Mouse (Mus musculus) spleen, postnatal 0 days (tissue): ENCODE measurements around the gene Tm9sf1. TPM values are rescaled to one million over a fixed set of nuclear protein-coding genes. Genes with fewer than 3 reads are reported as not detected.

Source experiments
- polyA plus RNA-seq: library from polyadenylated mRNA; unstranded; fragments of >200 nt; fragmentation: Nextera tagmentation; extraction: Ambion mirVana; gene quantifications from 2 replicates; pipeline ENCODE4 v1.2.1, GENCODE M21; 2015

Gene Tm9sf1
- polyA plus RNA-seq: 56.5 and 57.4 TPM in 2 replicates

DNA sequence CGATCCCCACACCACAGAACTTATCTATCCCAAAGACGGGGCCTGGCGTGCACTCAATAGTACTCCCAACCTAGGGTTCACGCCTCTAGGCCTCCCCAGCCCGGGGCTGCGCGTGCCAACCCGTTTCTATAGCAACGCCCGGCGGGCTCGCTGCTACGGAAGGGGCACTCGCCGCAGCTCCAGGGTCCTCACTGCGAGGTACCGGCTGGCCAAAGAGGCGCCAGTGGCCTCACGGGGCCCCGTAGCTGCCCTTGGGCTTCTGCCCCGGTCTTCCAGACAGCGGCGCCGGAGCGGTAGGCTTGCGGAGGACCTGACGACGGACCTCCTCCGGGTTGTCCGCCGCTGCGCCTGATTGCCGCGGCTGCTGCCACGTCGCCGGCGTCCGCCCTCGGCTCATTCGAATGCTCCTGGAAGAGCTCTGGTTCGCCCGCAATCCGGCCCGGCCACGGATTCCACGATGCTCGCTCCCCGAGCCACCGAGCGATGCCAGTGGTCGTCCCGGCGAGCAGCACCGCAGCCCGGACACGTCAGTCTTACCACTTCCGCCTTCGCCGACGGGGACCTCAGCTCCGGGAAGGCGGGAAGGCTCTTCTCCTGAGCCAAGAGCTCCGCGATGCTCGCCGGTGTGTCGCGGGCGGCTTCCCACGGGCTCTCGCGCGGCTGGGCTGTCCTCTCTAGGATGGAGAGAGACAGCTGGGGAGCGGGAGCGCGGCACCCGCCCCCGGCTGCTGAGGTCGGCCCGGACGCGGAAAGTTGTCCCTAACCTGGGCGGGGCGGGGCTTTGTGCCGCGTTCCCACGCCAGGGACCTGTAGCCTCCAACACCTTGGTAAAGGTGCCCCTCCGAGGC is at the start of gene Tm9sf1:
TSS of gene Tm9sf1 (minus strand) at position 747 of the 848 bp plus-strand sequence.

DNA sequence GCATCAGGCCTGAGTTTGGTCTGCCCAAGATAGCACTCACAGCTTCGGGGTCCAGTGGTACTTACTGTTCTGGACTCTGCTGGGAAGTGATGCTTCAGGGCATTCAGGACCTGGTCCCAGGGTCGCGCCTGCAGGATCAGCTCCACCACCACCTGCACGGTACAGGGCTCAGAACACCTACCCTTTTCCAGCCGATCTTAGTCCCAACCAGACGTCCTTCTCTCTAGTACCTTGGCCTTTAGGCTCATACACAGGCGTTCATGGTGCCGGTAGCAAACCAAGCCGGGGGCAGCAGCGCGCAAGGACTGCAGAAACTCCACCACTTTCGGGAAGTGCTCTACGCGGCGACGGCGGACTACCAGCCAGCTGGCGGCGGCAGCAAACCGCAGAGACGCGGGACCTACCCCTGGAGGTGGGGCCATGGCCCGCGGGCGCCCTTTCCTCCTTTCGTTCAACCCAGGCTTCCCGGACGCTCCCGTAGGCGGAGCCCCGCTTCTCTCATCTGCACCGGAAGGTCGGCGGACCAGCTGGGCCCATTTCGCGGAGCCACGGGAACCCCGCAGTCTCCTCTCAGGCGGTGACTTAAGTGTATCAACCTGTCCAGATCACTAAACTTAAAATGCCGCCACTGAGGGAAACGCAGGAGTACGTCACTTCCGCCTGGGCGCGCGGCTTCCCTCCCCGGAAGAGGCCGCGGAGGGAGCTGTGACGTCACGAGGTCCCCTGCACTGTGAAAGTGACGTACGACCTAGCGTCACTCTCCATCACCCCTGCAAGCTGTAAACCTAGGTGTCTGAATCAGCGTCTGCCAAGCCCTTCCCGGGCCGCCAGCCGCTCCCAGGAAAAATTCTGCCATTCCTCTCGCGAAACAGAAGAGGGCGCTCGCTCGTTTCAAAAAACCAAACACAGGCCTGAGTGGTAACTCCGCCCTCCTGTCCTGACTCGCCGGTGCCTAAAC is 37.8 kb upstream of the Tm9sf1 start, which contains the start of gene Tinf2:
TSS of gene Tinf2 (minus strand) at position 661 of the 958 bp plus-strand sequence.

DNA sequence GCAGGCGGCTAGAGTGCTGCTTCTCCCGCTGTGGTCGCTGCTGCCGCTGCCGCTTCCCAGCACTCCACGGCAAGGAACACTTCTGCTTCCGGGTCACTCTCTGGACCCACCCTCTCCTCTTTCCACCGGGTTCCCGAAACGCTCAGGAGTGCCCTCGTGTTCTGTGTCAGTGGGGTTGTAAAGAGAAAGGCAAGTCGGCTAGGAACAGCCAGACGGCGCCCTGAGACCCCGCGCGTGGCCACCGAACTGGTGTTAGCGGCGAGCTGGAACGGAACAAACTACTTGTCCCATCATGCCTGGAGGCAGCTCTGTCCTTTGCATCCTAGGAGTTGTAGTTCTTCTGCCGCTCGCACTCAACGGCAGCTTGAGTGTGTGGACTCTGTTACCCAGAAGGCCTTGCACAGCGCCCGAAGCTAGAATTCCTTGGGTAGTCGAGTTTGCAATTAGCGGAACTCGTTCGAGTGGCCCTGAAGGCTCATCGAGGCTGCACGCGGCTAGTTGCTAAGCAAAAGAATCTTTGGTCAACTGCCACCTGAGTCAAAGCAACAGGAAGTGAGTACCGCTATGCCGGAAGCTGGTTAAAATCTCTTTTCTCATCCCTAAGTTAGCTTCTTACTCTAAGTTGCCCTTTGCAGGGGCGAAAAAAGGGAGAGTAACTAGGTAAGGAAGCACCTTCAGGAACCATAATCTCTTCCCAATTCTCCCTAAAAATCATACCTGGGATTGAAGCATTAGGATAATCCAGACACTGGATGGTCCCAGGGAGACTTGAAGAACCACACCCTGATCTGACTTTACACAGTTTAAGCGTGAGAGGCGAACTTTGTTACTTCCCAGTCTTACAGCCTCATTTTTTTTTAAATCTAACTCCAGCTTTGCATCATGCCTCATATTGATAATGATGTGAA is 28.5 kb upstream of the Tm9sf1 start, which contains the start of the genes Gmpr2 and Nedd8:
TSS of gene Gmpr2 (plus strand) at position 109 of the 908 bp plus-strand sequence.
TSS of gene Nedd8 (minus strand) at position 292 of the 908 bp plus-strand sequence.

DNA sequence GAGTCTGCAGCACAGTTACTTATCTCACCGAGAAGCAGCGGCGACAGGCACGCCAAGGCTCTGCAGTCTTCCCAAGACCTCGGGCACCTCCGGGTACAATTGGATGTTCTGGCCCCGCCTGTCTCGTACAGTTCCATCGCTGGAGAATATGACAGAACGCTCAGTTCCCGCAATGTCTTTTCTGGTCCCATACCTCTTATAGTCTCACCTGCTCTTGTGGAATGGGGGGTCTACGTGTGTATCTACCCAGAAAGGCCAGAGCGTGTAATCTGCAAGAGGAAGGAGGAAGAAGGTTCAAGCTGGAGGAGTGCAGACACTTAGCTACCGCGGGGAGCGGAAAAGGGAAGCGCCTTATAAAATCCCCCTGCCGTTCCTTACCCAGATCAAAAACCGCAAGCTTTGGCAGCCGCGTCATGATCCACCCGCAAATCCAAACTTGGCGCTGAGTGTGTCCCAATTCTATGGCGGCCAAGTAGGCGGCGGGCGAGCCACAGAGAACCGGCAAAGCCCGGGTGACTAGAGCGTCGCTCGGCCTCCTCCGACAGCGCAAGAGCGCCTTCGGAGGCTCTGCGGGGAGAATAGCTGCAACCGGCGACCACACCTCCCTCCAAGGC is 16.5 kb upstream of the Tm9sf1 start, which contains the start of gene Mdp1:
TSS of gene Mdp1 (minus strand) at position 549 of the 614 bp plus-strand sequence.

DNA sequence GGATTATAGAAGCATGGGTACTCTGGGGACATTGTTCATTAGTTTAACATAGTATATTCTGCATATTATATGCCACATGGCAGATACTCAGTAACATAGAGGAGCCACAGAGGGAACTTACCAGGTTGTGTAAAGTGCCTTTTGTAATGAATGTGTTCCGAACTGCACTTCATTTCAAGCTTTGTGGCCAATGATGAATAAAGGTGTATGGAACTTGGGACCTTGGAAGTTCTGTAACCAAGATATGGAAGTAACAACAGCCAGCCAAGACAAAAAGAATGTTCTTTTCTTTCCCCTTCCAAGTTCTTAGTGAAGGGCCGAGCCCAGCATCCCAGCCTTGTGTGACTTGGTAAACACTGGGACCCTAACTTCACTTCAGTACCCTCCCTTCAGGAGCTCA is 6.3 kb upstream of the Tm9sf1 start, which contains the start of gene Tssk4:
TSS of gene Tssk4 (plus strand) at position 301 of the 400 bp plus-strand sequence.

DNA sequence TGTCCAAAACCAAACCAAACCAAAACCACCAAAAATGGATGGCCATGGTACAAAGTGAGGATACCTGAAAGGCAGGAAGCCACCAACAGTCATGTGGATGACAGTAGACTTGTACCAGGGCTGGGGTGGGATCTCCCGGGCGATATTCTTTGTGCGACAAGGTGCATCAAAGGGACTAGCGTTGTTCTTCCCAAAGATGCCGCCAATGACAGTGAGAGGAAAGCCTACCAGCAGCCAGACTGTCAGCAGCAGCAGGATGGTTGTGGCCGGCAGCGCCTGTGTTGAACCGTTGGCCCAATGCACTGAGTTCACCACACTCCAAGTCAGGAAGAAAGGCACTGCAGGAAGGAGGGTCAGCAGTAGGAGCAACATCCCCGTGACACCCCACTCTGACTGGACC is 5.8 kb downstream of the Tm9sf1 start, which contains the start of gene Gm49378:
TSS of gene Gm49378 (minus strand) at position 101 of the 400 bp plus-strand sequence.

DNA sequence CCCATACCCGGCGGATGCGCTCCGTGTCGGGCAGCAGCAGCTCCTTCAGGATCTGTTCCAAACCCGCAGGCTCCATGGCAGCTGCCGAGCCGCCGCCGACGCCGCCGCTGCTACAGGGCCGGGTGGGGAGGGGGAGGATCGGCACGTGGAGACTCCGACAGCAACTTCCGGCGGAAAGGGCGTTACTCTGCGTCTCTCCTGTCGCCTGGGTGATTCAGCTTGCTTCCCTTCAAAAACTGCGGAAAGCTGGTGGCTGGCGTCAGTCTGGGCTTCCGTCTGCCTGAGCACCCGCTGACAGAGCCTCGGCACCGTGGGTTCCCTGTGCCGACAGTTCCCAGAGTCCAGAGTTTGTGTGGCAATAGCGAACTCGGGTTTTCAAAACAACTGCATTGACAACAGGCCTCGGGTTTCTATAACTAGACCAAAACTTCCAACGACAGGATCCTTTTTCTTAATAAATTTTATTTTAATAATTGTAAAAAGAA is 8.0 kb downstream of the Tm9sf1 start, which contains the start of gene Ipo4:
TSS of gene Ipo4 (minus strand) at position 435 of the 485 bp plus-strand sequence.

DNA sequence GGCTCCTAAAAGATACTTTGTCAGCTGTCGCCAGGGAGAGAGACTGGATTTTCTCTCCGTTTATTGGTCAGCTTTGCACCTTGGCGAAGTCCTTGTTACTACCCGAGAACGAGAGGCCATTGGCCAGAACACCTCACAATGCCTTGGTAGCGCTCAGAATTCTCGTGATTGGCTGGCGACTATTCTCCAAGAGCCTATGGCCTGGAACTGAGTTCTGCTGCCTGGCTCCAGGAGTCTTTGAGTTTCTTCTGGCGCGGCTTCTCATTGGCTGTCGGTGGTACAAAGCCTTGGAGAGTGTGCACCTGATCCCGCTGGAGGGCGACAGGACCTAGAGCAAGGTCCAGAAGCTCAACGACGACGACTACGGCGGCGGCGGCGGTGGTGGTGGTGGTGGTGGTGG is 25.8 kb downstream of the Tm9sf1 start, which contains the start of gene Rec8:
TSS of gene Rec8 (plus strand) at position 216 of the 400 bp plus-strand sequence.

DNA sequence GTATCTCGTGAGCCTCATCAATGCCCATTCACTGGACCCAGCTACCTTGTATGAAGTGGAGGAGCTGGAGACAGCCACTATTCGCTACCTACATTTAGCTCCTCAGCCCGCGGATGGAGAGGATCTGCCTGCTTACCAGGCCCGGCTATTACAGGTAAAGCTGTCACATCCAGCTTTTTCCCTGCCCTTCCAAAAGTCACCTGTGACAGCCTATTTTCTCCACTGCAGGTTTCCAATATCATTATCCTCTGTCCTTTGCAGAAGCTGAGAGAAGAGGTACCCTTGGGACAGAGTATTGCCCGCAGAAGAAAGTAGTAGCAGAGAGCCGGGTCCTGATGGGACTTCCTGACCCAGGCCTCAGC is 40.4 kb downstream of the Tm9sf1 start, which contains the start of gene Irf9:
TSS of gene Irf9 (plus strand) at position 301 of the 362 bp plus-strand sequence.

DNA sequence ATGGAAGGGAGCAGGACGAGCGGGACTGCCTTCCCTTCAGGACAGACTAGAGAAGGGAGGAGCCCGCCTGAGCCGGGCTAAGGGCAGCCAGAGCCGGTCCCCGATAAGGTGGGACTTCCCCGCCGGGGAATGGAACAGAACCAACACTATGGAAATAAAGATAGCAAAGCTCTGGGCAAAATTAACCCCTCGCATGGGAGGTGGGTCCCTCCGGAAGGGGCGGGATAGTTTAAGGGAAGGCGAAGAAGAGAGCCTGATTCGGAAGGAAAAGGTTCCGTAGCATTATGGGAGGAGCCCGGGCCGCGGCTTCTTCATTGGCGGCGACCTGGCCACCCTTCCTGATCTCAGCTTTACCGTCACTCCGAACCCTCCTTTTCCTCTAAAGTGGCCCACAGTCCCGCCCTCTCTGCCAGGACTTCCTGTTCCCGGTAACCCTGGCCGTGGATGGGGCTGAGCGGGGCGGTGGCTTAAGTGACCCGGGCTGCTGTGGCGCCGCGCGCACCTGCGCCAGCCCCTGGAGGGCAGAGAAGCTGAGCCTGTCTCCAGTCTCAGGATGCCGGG is 52.2 kb downstream of the Tm9sf1 start, which contains the start of gene Rnf31:
TSS of gene Rnf31 (plus strand) at position 378 of the 561 bp plus-strand sequence.

DNA sequence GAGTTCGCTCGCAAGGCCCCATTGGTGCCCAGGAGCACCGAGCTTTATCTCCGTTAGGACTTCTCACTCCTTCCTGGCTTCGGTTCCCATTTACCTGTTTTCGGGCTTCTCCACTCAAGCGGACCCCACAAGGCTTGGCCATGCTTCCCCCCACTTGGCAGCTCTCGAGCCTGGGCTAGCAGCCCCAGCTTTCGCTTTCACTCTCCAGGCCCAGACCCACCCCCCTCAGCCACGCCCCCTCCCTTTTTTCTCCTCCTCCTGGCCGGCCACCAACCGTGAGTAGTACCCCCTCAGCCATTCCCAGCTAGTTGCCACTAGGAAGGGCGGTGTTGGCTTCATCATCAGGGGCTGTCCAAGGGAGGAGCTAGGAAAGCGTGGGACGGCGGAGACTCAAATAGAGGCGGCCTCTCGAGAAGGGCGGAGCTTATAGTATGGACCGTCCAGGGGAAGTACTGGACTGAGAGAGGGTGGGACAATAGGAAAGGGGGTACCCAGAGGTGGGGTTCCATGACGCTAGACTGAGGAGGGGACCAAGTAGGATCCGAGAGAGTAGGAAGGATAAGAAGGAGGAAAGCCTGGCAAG is 52.8 kb downstream of the Tm9sf1 start, which contains the start of gene Psme2:
TSS of gene Psme2 (minus strand) at position 366 of the 583 bp plus-strand sequence.

Other genes starting within 250 kb of the Tm9sf1 start
- gene Dhrs4, start 165.0 kb downstream of the Tm9sf1 start, polyA plus RNA-seq: 69.5 and 75.3 TPM in 2 replicates
- 0.37 and 0.76 TPM in 2 replicates for gene Carmil3, start 153.2 kb downstream of the Tm9sf1 start, polyA plus RNA-seq
- gene Cpne6, start 133.4 kb downstream of the Tm9sf1 start, polyA plus RNA-seq: 0.10 and 0.12 TPM in 2 replicates
- not detected in 2 replicates for gene Nrl, start 118.8 kb downstream of the Tm9sf1 start, polyA plus RNA-seq
- 74.2 and 76.3 TPM in 2 replicates for gene Pck2, start 103.5 kb downstream of the Tm9sf1 start, polyA plus RNA-seq
- 36.9 and 41.9 TPM in 2 replicates for gene Dcaf11, start 83.8 kb downstream of the Tm9sf1 start, polyA plus RNA-seq
- gene A730061H03Rik, start 83.4 kb downstream of the Tm9sf1 start, polyA plus RNA-seq: 2.7 and 3.2 TPM in 2 replicates
- gene Fitm1, start 68.2 kb downstream of the Tm9sf1 start, polyA plus RNA-seq: 0.37 and 0.45 TPM in 2 replicates
- 145 and 162 TPM in 2 replicates for gene Psme1, start 65.7 kb downstream of the Tm9sf1 start, polyA plus RNA-seq
- gene Emc9, start 58.5 kb downstream of the Tm9sf1 start, polyA plus RNA-seq: 46.7 and 47.4 TPM in 2 replicates
- gene Psme2, start 52.7 kb downstream of the Tm9sf1 start, polyA plus RNA-seq: 233 and 255 TPM in 2 replicates
- 16.4 and 19.3 TPM in 2 replicates for gene Rnf31, start 52.1 kb downstream of the Tm9sf1 start, polyA plus RNA-seq
- 34.6 and 38.5 TPM in 2 replicates for gene Irf9, start 40.2 kb downstream of the Tm9sf1 start, polyA plus RNA-seq
- 5.8 and 7.8 TPM in 2 replicates for gene Rec8, start 25.8 kb downstream of the Tm9sf1 start, polyA plus RNA-seq
- 24.1 and 28.0 TPM in 2 replicates for gene Ipo4, start 7.8 kb downstream of the Tm9sf1 start, polyA plus RNA-seq
- gene Gm49378, start 5.9 kb downstream of the Tm9sf1 start, polyA plus RNA-seq: 0.64 and 1.7 TPM in 2 replicates
- gene Tssk4, start 6.4 kb upstream of the Tm9sf1 start, polyA plus RNA-seq: 0.56 and 0.63 TPM in 2 replicates
- 30.4 TPM in 2 replicates for gene Mdp1, start 16.7 kb upstream of the Tm9sf1 start, polyA plus RNA-seq
- 27.5 and 30.5 TPM in 2 replicates for gene Gmpr2, start 28.1 kb upstream of the Tm9sf1 start, polyA plus RNA-seq
- 303 and 330 TPM in 2 replicates for gene Nedd8, start 28.3 kb upstream of the Tm9sf1 start, polyA plus RNA-seq
- gene Tinf2, start 38.0 kb upstream of the Tm9sf1 start, polyA plus RNA-seq: 25.8 and 29.4 TPM in 2 replicates
- gene Tgm1, start 70.1 kb upstream of the Tm9sf1 start, polyA plus RNA-seq: 1.5 and 2.0 TPM in 2 replicates
- gene Rabggta, start 78.5 kb upstream of the Tm9sf1 start, polyA plus RNA-seq: 9.9 and 14.2 TPM in 2 replicates
- gene Dhrs1, start 101.9 kb upstream of the Tm9sf1 start, polyA plus RNA-seq: 29.1 and 35.1 TPM in 2 replicates
- gene Nop9, start 101.9 kb upstream of the Tm9sf1 start, polyA plus RNA-seq: 28.7 and 31.5 TPM in 2 replicates
- 0.23 TPM in 1 of 2 replicates, not detected in the other for gene Cideb, start 114.7 kb upstream of the Tm9sf1 start, polyA plus RNA-seq
- 0.49 and 0.78 TPM in 2 replicates for gene Ltb4r2, start 117.6 kb upstream of the Tm9sf1 start, polyA plus RNA-seq
- 33.2 and 51.6 TPM in 2 replicates for gene Ltb4r1, start 122.2 kb upstream of the Tm9sf1 start, polyA plus RNA-seq
- gene Adcy4, start 140.3 kb upstream of the Tm9sf1 start, polyA plus RNA-seq: 1.9 and 3.1 TPM in 2 replicates
- 28.4 and 31.4 TPM in 2 replicates for gene Ripk3, start 145.1 kb upstream of the Tm9sf1 start, polyA plus RNA-seq
- 4.8 and 7.3 TPM in 2 replicates for gene Nfatc4, start 179.3 kb upstream of the Tm9sf1 start, polyA plus RNA-seq
- gene Nynrin, start 210.2 kb upstream of the Tm9sf1 start, polyA plus RNA-seq: 1.6 and 2.8 TPM in 2 replicates
- gene Cbln3, start 240.6 kb upstream of the Tm9sf1 start, polyA plus RNA-seq: 0.05 and 0.22 TPM in 2 replicates
- gene Khnyn, start 241.1 kb upstream of the Tm9sf1 start, polyA plus RNA-seq: 7.6 and 10.2 TPM in 2 replicates